Mouse (Mus musculus): ENCODE data around the gene Jtb.

Gene Jtb

GRCm38 (mm10) chr3:90231507-90232333, at the start of gene Jtb:
Gene Jtb, plus strand, starts transcription at chr3:90231597.
- in situ Hi-C loops (cut with MboI; ENCODE audit: low pct_unique_long_range_greater_than_20kb in 1 of 2, low sequenced_read_pairs in 2 of 2, unreplicated experiment in 1 of 2) = no loop called here

DNA sequence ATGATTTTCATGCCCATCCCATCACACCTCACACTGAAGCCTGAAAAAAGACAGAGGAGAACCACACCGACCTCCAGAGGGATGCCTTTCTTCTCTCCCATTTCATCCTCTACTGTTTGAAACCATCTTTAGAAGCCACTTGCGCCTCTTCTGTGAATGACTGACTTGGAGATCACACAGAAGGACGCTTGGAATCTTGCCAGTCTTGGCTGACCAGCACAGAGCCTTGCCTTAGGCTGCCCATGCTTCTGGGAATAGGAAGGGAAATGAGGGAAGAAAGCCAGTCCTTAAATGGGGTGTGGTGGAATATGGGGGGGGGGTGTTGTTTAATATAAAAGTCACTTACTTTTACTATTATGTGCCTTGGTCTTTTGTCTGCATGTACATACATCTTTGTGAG, 47.8 kb upstream of the Jtb start:
- in situ Hi-C loops (cut with MboI; ENCODE audit: low pct_unique_long_range_greater_than_20kb in 1 of 2, low sequenced_read_pairs in 2 of 2, unreplicated experiment in 1 of 2) = no loop called here

GRCm38 (mm10) chr3:90190859-90191510, 40.4 kb upstream of the Jtb start:
- in situ Hi-C loops (cut with MboI; ENCODE audit: low pct_unique_long_range_greater_than_20kb in 1 of 2, low sequenced_read_pairs in 2 of 2, unreplicated experiment in 1 of 2) = no loop called here

DNA sequence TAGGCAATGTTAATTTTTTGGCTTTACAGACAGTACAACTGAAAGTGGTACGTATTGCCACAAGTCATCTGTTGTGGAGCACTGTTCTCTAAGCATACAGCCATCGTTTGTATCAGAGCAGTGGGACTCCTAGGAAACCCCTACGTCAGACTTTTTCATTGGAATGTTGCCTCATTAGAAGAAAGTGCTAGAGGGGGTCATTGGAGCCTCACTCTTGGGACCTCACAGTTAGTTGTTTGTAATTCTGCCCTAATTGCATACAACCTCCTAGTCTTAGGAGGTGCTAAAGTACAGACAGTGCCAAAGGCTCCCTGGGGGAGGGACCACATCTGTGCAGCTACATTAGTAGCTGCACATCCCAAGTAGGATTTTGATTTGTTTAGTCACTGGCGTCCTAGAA, 36.6 kb upstream of the Jtb start:
- in situ Hi-C loops (cut with MboI; ENCODE audit: low pct_unique_long_range_greater_than_20kb in 1 of 2, low sequenced_read_pairs in 2 of 2, unreplicated experiment in 1 of 2) = no loop called here

DNA sequence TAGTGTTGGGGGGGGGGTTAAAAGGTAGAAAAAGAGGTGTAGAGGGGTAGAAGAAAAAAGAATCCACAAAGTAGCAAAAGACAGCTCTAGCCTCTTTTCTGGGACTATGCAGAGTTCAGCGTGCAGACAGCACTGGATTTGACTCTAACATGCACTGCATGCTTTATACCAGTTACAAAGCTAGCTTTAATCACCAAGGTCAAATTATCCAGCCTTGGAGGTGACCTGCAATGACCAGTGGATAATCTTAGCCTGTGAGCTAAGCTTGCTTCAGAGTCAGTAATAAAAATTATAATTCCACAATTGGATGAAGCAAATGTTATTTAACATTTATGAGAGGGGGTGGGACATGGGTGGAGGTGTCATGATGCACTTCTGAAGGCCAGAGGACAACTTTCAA, 35.8 kb upstream of the Jtb start:
- in situ Hi-C loops (cut with MboI; ENCODE audit: low pct_unique_long_range_greater_than_20kb in 1 of 2, low sequenced_read_pairs in 2 of 2, unreplicated experiment in 1 of 2) = no loop called here

GRCm38 (mm10) chr3:90197548-90197947, 33.8 kb upstream of the Jtb start:
- in situ Hi-C loops (cut with MboI; ENCODE audit: low pct_unique_long_range_greater_than_20kb in 1 of 2, low sequenced_read_pairs in 2 of 2, unreplicated experiment in 1 of 2) = no loop called here

DNA sequence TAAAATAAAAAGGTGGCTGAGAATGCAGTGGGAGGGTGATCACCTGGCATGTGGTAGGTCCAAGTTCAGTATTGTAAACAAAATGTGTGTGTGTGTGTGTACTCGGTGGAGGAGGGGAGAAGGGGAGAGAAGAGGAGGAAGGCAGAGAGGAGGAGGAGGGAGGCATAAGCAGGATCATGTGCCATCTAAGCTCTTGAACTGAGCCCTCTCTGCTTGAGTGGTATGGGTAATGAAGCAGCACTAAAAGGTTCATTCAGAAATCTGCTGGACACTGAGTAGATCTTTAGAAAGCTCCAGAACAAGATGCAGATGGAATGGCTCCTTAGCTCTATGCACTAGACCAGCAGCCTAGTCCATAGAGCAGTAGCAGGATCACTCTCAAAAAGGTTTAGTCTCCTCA, 28.5 kb upstream of the Jtb start:
- in situ Hi-C loops (cut with MboI; ENCODE audit: low pct_unique_long_range_greater_than_20kb in 1 of 2, low sequenced_read_pairs in 2 of 2, unreplicated experiment in 1 of 2) = no loop called here

DNA sequence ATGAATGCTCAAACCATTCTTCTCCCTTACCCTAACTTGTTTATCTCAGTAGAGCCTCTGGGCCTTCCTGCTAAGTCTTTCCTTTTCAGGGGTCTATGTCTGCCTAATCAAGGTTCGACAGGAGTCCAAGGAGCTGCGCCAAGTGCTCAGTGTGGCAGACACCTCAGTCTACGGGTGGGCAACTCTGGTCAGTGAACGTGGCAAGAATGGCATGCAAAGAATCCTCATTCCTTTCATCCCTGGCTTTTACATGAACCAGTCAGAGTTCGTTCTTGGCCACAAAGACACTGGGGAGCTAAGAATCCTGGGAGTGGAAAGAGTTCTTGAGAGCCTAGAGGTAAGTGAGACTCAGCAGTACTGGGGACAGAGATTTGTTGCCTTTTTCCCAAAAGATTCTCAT, 27.8 kb upstream of the Jtb start:
- in situ Hi-C loops (cut with MboI; ENCODE audit: low pct_unique_long_range_greater_than_20kb in 1 of 2, low sequenced_read_pairs in 2 of 2, unreplicated experiment in 1 of 2) = no loop called here

- in situ Hi-C loops (cut with MboI; ENCODE audit: low pct_unique_long_range_greater_than_20kb in 1 of 2, low sequenced_read_pairs in 2 of 2, unreplicated experiment in 1 of 2) = no loop called here
These were observed 26.8 kb upstream of the Jtb start for GRCm38 (mm10) chr3:90204582-90204981.

DNA sequence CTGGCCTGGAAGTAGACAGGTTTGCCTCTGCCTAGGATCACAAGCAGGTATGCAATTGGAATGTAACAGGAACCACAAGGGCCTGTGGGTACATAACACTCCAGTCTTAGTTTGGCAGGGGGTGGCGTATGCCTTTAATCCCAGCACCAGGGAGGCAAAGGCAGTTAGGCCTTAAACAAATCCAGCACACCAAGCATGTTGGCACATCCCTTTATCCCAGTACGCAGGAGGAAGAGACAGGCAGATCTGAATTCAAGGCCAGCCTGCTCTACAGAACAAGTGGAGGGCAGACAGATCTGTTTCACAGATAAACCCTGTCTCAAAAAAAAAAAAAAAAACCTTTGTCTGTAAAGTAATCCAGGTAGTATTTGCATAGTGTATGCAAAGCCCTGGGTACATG, 22.7 kb upstream of the Jtb start:
- in situ Hi-C loops (cut with MboI; ENCODE audit: low pct_unique_long_range_greater_than_20kb in 1 of 2, low sequenced_read_pairs in 2 of 2, unreplicated experiment in 1 of 2) = no loop called here

GRCm38 (mm10) chr3:90209908-90210566, 21.4 kb upstream of the Jtb start:
- in situ Hi-C loops (cut with MboI; ENCODE audit: low pct_unique_long_range_greater_than_20kb in 1 of 2, low sequenced_read_pairs in 2 of 2, unreplicated experiment in 1 of 2) = no loop called here

GRCm38 (mm10) chr3:90211475-90212398, 19.7 kb upstream of the Jtb start:
- in situ Hi-C loops (cut with MboI; ENCODE audit: low pct_unique_long_range_greater_than_20kb in 1 of 2, low sequenced_read_pairs in 2 of 2, unreplicated experiment in 1 of 2) = no loop called here

- in situ Hi-C loops (cut with MboI; ENCODE audit: low pct_unique_long_range_greater_than_20kb in 1 of 2, low sequenced_read_pairs in 2 of 2, unreplicated experiment in 1 of 2) = no loop called here
These were observed 18.7 kb upstream of the Jtb start for GRCm38 (mm10) chr3:90212723-90213122.

- in situ Hi-C loops (cut with MboI; ENCODE audit: low pct_unique_long_range_greater_than_20kb in 1 of 2, low sequenced_read_pairs in 2 of 2, unreplicated experiment in 1 of 2) = no loop called here
These were observed 18.0 kb upstream of the Jtb start, which contains the start of the genes Rps27 and Rab13 for GRCm38 (mm10) chr3:90213377-90213866. Gene Rps27, minus strand, starts transcription at chr3:90213651. Gene Rab13, plus strand, starts transcription at chr3:90213695.

GRCm38 (mm10) chr3:90213956-90214684, 17.3 kb upstream of the Jtb start:
- in situ Hi-C loops (cut with MboI; ENCODE audit: low pct_unique_long_range_greater_than_20kb in 1 of 2, low sequenced_read_pairs in 2 of 2, unreplicated experiment in 1 of 2) = no loop called here

- in situ Hi-C loops (cut with MboI; ENCODE audit: low pct_unique_long_range_greater_than_20kb in 1 of 2, low sequenced_read_pairs in 2 of 2, unreplicated experiment in 1 of 2) = no loop called here
These were observed 15.5 kb upstream of the Jtb start for GRCm38 (mm10) chr3:90215825-90216380.

GRCm38 (mm10) chr3:90220088-90220487, 11.3 kb upstream of the Jtb start:
- in situ Hi-C loops (cut with MboI; ENCODE audit: low pct_unique_long_range_greater_than_20kb in 1 of 2, low sequenced_read_pairs in 2 of 2, unreplicated experiment in 1 of 2) = loop anchor here in 1 of 2 experiments (10.0 kb wide), 1 partner anchor 155 kb away; no protein-coding TSS in a partner anchor

Data from mouse embryonic stem cell (cell line).